Mouse (Mus musculus): Measurements from ENCODE around the gene BC034090.
A peak's percentile ranks its signal among the peaks of the same experiment; 100 is the strongest.
"Not testable (repeated sequence)": the region's sequence is repeated elsewhere in the genome, so short reads cannot be mapped to it uniquely, and the experiment has no call there.

The BC034090 gene

GRCm38 (mm10) chr1:155191219-155191618, 53.0 kb downstream of the BC034090 start:
- peak in 1 of 2 experiments; percentile 32 for DNase-seq

- no peak for DNase-seq
These were observed 55.6 kb downstream of the BC034090 start for GRCm38 (mm10) chr1:155188656-155189055.

- no peak for DNase-seq
These were observed 60.1 kb downstream of the BC034090 start for GRCm38 (mm10) chr1:155184191-155184590.

- no peak for DNase-seq
These were observed 65.9 kb downstream of the BC034090 start for GRCm38 (mm10) chr1:155178192-155178924.

GRCm38 (mm10) chr1:155174424-155174823, 69.8 kb downstream of the BC034090 start:
- DNase-seq = no peak

GRCm38 (mm10) chr1:155173644-155174016, 70.6 kb downstream of the BC034090 start:
- not testable (repeated sequence) for DNase-seq

- DNase-seq = no peak
These were observed 71.2 kb downstream of the BC034090 start for GRCm38 (mm10) chr1:155172895-155173643.

- DNase-seq = no peak
These were observed 74.3 kb downstream of the BC034090 start for GRCm38 (mm10) chr1:155169935-155170334.

GRCm38 (mm10) chr1:155167453-155167852, 76.8 kb downstream of the BC034090 start:
- no peak for DNase-seq
